Mouse (Mus musculus) E14TG2a.4 (cell line): ENCODE results near the gene Xaf1.

Source experiments
- H3K27me3 ChIP-seq: 2 replicates; pipeline ENCODE4 v1.6.1; 2014; ENCODE audit warnings: low read length, control low read depth; ENCODE audit not compliant: insufficient read depth
- H3K36me3 ChIP-seq: 2 replicates; pipeline ENCODE4 v1.6.1; 2014; ENCODE audit warnings: low read length, control low read depth; ENCODE audit not compliant: insufficient read depth
- H3K4me1 ChIP-seq: replicated peaks from 2 replicates; pipeline ENCODE4 v1.6.1; 2014; ENCODE audit warnings: low read depth, low read length, control low read depth
- H3K4me3 ChIP-seq: replicated peaks from 2 replicates; pipeline ENCODE4 v1.5.1; 2014; ENCODE audit warnings: mild to moderate bottlenecking, low read length
- H3K9me3 ChIP-seq: 2 replicates; pipeline ENCODE4 v1.6.1; 2014; ENCODE audit warnings: low read length, control low read depth
- CTCF ChIP-seq: conservative IDR thresholded peaks from 2 replicates; pipeline ENCODE4 v1.5.1; 2014; ENCODE audit warnings: low read length
- NANOG ChIP-seq: IDR thresholded peaks from 2 replicates; pipeline ENCODE4 v1.6.1; 2014; ENCODE audit warnings: borderline replicate concordance, low read length, mixed read lengths
- POU5F1 ChIP-seq: IDR thresholded peaks from 2 replicates; pipeline ENCODE4 v1.6.1; 2014; ENCODE audit warnings: low read length, borderline replicate concordance

Xaf1 gene

GRCm38 (mm10) chr11:72301334-72301733 is at the start of gene Xaf1:
Xaf1 (plus strand) TSS chr11:72301629.
- Histone ChIP-seq H3K9me3 (peaks cover 6% of the 10 kb centered on the region; the same call in 1 of the 2 replicates), H3K4me1 (peaks cover 37% of the 10 kb centered on the region), H3K27me3 (no peaks in the 10 kb centered on the region), H3K4me3 (peak within 1 kb of the TSS; percentile 48), H3K36me3 (peaks cover 17% of the 10 kb centered on the region)
- no peak for TF ChIP-seq POU5F1

GRCm38 (mm10) chr11:72255629-72256028 is 45.8 kb upstream of the Xaf1 start:
- Histone ChIP-seq H3K4me1 (no peaks in the 10 kb centered on the region), H3K36me3 (0 out of 2 replicates have a peak, but pooled peaks cover 3% of the 10 kb centered on the region), H3K9me3 (no peaks in the 10 kb centered on the region), H3K27me3 (peaks cover 25% of the 10 kb centered on the region), H3K4me3 (no peak overlapping the region)
- TF ChIP-seq NANOG (no peak), CTCF (no peak), POU5F1 (no peak)

DNA sequence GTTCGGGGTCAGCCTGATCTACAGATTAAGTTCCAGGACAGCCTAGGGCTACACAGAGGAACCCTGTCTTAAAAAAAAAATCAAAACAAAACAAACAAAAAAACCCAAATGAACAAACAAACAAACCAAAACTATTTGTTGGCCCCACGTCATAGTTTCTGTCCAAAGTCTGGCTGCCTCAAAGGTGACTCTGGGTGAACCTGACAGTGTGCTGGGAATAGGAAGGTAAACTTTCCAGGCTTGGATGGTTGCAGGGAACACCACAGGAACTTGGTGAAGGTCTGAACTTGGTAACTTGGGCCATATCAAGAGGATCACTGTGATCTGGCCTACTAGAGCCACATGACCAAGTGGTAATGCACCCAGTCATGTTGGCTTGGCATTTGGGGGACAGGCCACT is 45.0 kb upstream of the Xaf1 start:
- H3K4me3 ChIP-seq = no peak overlapping the region
- TF ChIP-seq CTCF (no peak), NANOG (no peak), POU5F1 (no peak)

DNA sequence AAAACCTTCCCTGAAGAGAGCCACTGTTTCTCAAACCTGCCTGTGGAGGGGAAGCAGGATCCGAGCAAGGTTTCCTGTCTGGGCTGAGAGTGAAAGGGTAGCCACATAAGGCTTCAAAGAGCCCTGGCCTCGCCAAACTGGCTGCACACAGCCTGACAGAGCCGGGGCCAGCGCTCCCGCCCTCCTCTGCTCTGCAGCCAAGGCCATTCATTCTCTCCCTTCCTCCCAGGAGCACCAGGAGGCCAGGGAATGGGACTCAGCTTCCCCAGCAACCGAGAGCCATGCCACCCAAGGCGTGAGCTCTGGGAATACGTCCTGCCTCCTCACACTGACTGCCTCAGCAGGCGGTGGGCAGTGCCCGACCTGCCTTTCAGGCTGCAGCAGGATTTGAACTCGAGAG is 35.9 kb upstream of the Xaf1 start:
- H3K4me1 ChIP-seq = peaks cover 35% of the 10 kb centered on the region
- H3K9me3 ChIP-seq = no peaks in the 10 kb centered on the region
- TF ChIP-seq NANOG (no peak), CTCF (no peak), POU5F1 (no peak)
- H3K27me3 ChIP-seq = peaks cover 63% of the 10 kb centered on the region
- H3K4me3 ChIP-seq = peak overlapping the region; percentile 80
- no peaks in the 10 kb centered on the region; the same call in 1 of the 2 replicates for H3K36me3 ChIP-seq

More for the DNA sequence above, 45.0 kb upstream of the Xaf1 start:
- Histone ChIP-seq H3K4me1 (no peaks in the 10 kb centered on the region), H3K36me3 (peaks cover 3% of the 10 kb centered on the region; the same call in 1 of the 2 replicates), H3K9me3 (no peaks in the 10 kb centered on the region), H3K27me3 (peaks cover 28% of the 10 kb centered on the region)

GRCm38 (mm10) chr11:72266207-72266959 is 35.0 kb upstream of the Xaf1 start:
- H3K27me3 ChIP-seq = peaks cover 66% of the 10 kb centered on the region
- H3K36me3 ChIP-seq = no peaks in the 10 kb centered on the region; the same call in 1 of the 2 replicates
- H3K4me3 ChIP-seq = peak overlapping the region; percentile 80
- H3K4me1 ChIP-seq = peaks cover 41% of the 10 kb centered on the region
- TF ChIP-seq POU5F1 (no peak), NANOG (no peak), CTCF (no peak)
- H3K9me3 ChIP-seq = no peaks in the 10 kb centered on the region

GRCm38 (mm10) chr11:72266960-72267560 is 34.4 kb upstream of the Xaf1 start, which contains the start of gene Slc13a5:
Slc13a5 (minus strand) TSS chr11:72267222.
- TF ChIP-seq NANOG = no peak
- no peak for TF ChIP-seq CTCF
- TF ChIP-seq POU5F1 = no peak
- Histone ChIP-seq H3K4me3 (peak within 1 kb of the TSS; percentile 80), H3K27me3 (peaks cover 63% of the 10 kb centered on the region), H3K9me3 (no peaks in the 10 kb centered on the region), H3K36me3 (no peaks in the 10 kb centered on the region), H3K4me1 (peaks cover 45% of the 10 kb centered on the region)

DNA sequence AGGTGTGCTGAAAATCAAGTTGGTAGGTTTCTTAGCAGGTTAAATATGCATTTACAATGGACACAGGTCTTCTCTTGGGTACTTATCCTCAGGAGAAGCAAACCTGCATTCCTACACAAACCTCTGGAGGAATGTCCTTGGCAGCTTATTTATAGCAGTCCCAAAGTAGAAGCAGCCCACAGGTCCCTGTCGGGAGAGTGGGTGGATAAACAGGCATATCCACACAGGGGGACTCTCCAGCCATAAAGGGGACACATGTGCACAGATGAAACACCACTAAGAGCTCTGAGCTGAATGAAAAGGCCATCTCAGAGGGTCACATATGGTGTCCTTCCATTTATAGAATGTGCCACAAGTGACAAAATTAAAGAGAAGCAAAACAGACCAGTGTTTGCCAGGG is 29.7 kb upstream of the Xaf1 start:
- no peaks in the 10 kb centered on the region for H3K36me3 ChIP-seq
- no peak overlapping the region for H3K4me3 ChIP-seq
- H3K9me3 ChIP-seq = no peaks in the 10 kb centered on the region; the same call in 1 of the 2 replicates
- H3K4me1 ChIP-seq = peaks cover 23% of the 10 kb centered on the region
- TF ChIP-seq POU5F1 (no peak), NANOG (no peak), CTCF (no peak)
- peaks cover 24% of the 10 kb centered on the region for H3K27me3 ChIP-seq

- Histone ChIP-seq H3K4me1 (peaks cover 10% of the 10 kb centered on the region; the same call in 1 of the 2 replicates), H3K36me3 (no peaks in the 10 kb centered on the region), H3K9me3 (no peaks in the 10 kb centered on the region; the same call in 1 of the 2 replicates), H3K27me3 (peaks cover 8% of the 10 kb centered on the region), H3K4me3 (no peak overlapping the region)
- TF ChIP-seq POU5F1 (no peak), NANOG (no peak)
Observed at GRCm38 (mm10) chr11:72273341-72273740, 28.1 kb upstream of the Xaf1 start.
